Mouse (Mus musculus) lung, postnatal 0 days (tissue): Measurements from ENCODE around the gene Mthfd2l.

ENCODE experiments used
- CTCF ChIP-seq: IDR thresholded peaks from 2 replicates; pipeline ENCODE4 v1.5.1; 2016; ENCODE audit warnings: antibody characterized with exemption, mild to moderate bottlenecking
- EP300 ChIP-seq: IDR thresholded peaks from 2 replicates; pipeline ENCODE4 v1.6.1; 2016; ENCODE audit warnings: antibody characterized with exemption, mild to moderate bottlenecking, control low read depth

DNA sequence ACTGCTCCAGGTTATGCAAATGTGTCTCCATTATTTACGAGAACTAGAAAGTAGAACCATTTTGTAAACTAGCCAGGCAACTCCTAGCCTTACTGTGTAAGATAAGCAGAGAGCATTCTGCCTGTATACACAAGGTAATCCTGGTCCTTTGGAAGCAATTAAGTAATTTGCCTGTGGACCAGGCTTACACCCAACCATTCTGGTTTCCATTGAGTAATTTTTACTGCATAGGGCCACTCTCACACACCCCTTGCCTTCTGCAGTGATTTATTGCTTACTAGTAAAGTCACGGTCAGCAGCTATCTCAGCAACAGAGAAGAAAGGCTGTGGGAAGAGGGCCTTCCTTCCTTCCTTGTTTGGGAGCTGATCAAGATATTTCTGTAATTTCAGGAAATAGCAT lies 5.8 kb downstream of the Mthfd2l start:
- TF ChIP-seq CTCF (no peak), EP300 (no peak)
